Mouse (Mus musculus) heart, embryonic 16.5 days (tissue): ENCODE data around the gene Myh14. TPM values are rescaled to one million over a fixed set of nuclear protein-coding genes. Genes with fewer than 3 reads are reported as not detected.
A peak's percentile ranks its signal among the peaks of the same experiment; 100 is the strongest.

Experiments used
- ATAC-seq: fragments of 200-750 bp; cut with Nextera tagmentation; replicated peaks from 2 replicates; pipeline ENCODE4 v1.8.0; 2017; ENCODE audit warnings: moderate number of reproducible peaks; ENCODE audit not compliant: insufficient read depth, low FRiP score; ENCODE audit errors: extremely low read depth
- H3K27ac ChIP-seq: fragments of 300-500 bp; sonication (generic); 2 replicates; pipeline ENCODE4 v1.5.1; 2014; ENCODE audit warnings: mild to moderate bottlenecking, low read length, control low read depth, moderate library complexity
- H3K27me3 ChIP-seq: fragments of 300-500 bp; sonication (generic); 2 replicates; pipeline ENCODE4 v1.6.1; 2014; ENCODE audit warnings: low read length, mixed read lengths; ENCODE audit not compliant: control insufficient read depth, insufficient read depth
- H3K36me3 ChIP-seq: fragments of 300-500 bp; sonication (generic); 2 replicates; pipeline ENCODE4 v1.6.1; 2014; ENCODE audit not compliant: control insufficient read depth, insufficient read depth
- H3K4me1 ChIP-seq: fragments of 300-500 bp; sonication (generic); 2 replicates; pipeline ENCODE4 v1.6.1; 2014; ENCODE audit warnings: low read length, mixed read lengths; ENCODE audit not compliant: control insufficient read depth, insufficient read depth
- H3K4me2 ChIP-seq: fragments of 300-500 bp; sonication (generic); 2 replicates; pipeline ENCODE4 v1.6.1; 2014; ENCODE audit warnings: low read depth, mild to moderate bottlenecking, control low read depth, low read length
- H3K4me3 ChIP-seq: fragments of 300-500 bp; sonication (generic); 2 replicates; pipeline ENCODE4 v1.5.1; 2014; ENCODE audit warnings: mild to moderate bottlenecking, control low read depth, low read length
- H3K9ac ChIP-seq: fragments of 300-500 bp; sonication (generic); 2 replicates; pipeline ENCODE4 v1.6.1; 2014; ENCODE audit warnings: low read length, control low read depth
- H3K9me3 ChIP-seq: fragments of 300-500 bp; sonication (generic); replicated peaks from 2 replicates; pipeline ENCODE4 v1.6.1; 2016; ENCODE audit warnings: low read length; ENCODE audit not compliant: control insufficient read depth
- WGBS: fragments of 180-500 bp; shearing (Covaris S2); extraction: QIAGEN DNeasy Blood & Tissue Kit; methylation state at CpG from one replicate; pipeline ENCODE4 v1.1.7; 2014; 5-methylcytosine and 5-hydroxymethylcytosine counted together
- polyA plus RNA-seq: library from polyadenylated mRNA; unstranded; fragments of >200 nt; fragmentation: Nextera tagmentation; extraction: Ambion mirVana; gene quantifications from 2 replicates; pipeline ENCODE4 v1.2.1, GENCODE M21; 2015

Gene Myh14
- polyA plus RNA-seq, 1 experiment from 2014 or later: 1.5 TPM

DNA sequence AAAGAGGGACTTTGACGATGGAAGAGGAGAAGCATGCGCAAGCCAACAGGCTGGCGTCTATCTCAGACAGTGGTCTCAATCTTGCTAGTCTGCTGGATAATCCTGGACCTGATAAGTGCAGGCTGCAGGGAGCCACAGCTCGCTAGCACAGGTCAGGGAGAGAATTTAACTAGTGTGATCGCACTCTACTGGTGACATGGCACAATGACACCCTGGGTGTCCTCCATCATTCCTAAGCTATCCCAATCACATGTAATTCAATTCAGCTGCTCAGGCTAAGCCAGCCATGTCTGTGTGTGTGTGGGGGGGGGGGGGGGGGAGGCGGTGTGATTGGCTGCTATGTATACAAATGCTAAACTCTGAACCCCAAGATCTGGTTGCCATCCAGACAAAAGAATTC, 31.3 kb upstream of the Myh14 start:
- ATAC-seq: no peak
- H3K4me2 ChIP-seq: no peak overlapping the region
- H3K9me3 ChIP-seq: peaks cover 4% of the 10 kb centered on the region
- no peaks in the 10 kb centered on the region for H3K36me3 ChIP-seq
- 4% methylated on average over 6 of the region's 6 CpGs for WGBS
- no peak overlapping the region for H3K4me3 ChIP-seq
- peaks cover 8% of the 10 kb centered on the region for H3K4me1 ChIP-seq
- H3K27me3 ChIP-seq: no peaks in the 10 kb centered on the region
- H3K27ac ChIP-seq: no peak overlapping the region
- H3K9ac ChIP-seq: no peak overlapping the region

DNA sequence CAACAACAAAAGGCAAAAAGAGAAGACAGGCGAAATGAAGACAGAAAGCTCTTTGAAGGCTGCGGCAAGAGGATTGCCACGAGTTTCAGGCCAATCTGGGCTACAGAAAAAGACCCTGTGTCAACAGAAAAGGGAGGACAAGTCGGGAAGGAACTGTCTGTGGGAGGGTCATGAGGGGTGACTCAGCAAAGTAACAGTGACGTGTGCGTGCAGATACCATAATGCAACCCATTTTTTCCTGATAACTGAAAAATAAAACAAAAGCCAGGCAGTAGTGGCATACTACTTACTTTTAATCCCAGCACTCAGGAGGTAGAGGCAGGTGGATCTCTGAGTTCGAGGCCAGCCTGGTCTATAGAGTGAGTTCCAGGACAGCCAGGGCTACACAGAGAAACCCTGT, 27.3 kb upstream of the Myh14 start:
- WGBS: 49% methylated on average over 7 of the region's 7 CpGs
- Histone ChIP-seq H3K4me1 (peaks cover 11% of the 10 kb centered on the region), H3K27ac (no peak overlapping the region; the same call in 1 of the 2 replicates), H3K9me3 (no peaks in the 10 kb centered on the region), H3K36me3 (no peaks in the 10 kb centered on the region), H3K9ac (no peak overlapping the region), H3K27me3 (no peaks in the 10 kb centered on the region), H3K4me2 (no peak overlapping the region), H3K4me3 (no peak overlapping the region)
- no peak for ATAC-seq

DNA sequence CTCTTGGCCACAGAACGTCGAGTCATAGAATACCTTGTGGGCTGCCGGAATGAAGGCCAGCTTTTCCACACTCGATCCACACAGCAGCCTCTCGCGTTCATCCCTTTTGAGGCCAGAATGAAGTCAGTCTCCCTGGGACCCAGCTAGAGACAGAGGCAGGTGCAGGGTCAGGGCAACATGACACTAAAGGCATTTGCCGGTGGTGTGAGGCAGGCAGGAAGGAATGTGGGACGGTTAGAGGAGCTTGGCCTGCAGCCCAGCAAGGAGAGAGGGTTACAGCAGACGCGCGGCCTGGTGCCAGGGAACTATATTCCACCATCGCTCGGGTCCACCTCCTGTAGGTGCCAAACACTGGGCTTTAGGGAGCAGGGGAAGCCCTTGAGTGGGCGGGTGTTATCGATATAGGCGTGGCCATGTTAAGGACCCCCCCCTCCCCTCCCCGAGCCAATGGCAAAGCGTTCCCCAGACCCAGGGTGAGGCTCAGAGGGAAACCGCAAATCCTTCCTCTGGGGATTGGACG, 26.6 kb upstream of the Myh14 start:
- H3K27me3 ChIP-seq: no peaks in the 10 kb centered on the region
- H3K9me3 ChIP-seq: no peaks in the 10 kb centered on the region
- ATAC-seq: peak; percentile 91
- H3K36me3 ChIP-seq: no peaks in the 10 kb centered on the region
- H3K4me1 ChIP-seq: peaks cover 11% of the 10 kb centered on the region
- WGBS: 6% methylated on average over 20 of the region's 20 CpGs
- H3K4me3 ChIP-seq: no peak overlapping the region
- peak overlapping the region; percentile 31 for H3K4me2 ChIP-seq
- H3K27ac ChIP-seq: peak overlapping the region; percentile 75
- H3K9ac ChIP-seq: peak overlapping the region; percentile 49

DNA sequence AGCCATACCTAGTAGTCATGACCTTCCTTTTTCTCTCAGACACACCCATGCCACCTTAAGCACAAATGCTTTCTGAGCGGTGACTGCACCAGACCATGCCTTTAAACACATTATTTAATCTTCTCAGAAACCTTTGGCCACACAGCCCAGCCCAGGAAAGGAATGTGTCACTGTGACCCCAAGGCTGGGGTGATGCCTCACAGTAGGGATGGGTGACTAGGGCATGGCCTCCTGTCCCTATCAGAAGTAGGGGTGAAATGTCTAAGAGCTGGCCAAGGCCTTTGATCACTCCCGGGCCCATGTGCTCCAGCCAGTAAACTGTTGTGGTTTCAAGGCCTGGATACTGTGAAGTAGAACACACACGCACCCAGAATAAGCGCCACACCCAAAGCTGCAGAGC, 24.6 kb upstream of the Myh14 start:
- no peak overlapping the region for H3K9ac ChIP-seq
- ATAC-seq: no peak
- no peak overlapping the region for H3K4me3 ChIP-seq
- H3K4me1 ChIP-seq: peaks cover 11% of the 10 kb centered on the region
- 81% methylated on average over 4 of the region's 4 CpGs for WGBS
- no peaks in the 10 kb centered on the region for H3K9me3 ChIP-seq
- H3K27ac ChIP-seq: no peak overlapping the region
- H3K36me3 ChIP-seq: no peaks in the 10 kb centered on the region
- no peaks in the 10 kb centered on the region for H3K27me3 ChIP-seq
- H3K4me2 ChIP-seq: no peak overlapping the region

DNA sequence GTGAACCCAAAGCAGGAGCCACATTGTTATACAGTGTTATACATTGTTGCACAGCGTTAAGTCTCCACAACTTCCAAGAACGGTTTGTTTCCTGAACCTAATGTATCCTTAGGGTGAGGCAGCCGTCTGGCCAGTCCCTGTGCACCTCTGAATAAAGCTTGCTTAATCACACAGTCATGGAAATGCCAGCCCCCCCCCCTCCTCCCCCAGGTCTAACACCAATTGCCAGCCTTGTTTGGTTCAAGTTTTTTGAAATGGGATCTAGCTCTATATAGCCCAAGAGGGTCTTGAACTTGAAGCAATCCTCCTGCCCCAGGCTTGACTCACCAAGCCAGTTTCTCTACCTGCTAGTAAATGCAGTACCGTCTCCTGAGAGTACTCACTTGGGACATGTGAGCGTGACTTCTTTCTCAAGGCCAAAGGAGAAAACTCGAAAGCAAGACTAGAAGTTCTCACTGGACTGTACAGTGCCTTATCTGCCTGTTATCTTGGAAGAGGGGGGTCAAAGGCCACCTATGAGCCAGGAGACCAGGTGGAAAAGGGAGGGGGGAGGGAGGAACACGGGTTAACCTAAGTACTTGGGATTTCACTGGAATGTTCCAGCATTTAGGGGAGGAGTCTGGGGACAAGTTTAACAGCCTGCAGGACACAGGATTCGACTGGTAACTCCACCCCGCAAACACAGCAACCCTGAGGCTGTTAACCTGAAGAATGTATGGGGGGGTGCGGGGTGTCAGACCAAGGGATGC, 23.0 kb upstream of the Myh14 start:
- no peak overlapping the region for H3K27ac ChIP-seq
- no peaks in the 10 kb centered on the region for H3K9me3 ChIP-seq
- no peak for ATAC-seq

DNA sequence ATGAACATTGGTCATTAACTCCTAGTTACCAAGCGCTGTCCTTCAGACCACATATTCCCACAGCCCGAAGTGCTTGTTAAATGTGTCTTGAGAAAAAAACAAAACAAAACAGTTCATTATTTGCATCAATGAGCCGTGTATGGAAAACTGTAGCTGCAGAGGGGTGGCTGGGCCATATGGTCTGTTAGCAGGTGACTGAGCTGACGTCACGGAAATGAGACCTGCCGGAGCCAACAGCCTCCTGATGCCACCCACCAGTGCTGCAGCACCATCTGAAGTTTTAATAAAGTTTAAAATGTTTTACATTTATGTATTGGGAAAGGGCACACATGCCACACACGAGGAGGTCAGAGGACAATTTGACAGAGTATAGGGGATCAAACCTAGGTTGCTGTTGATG, 18.7 kb upstream of the Myh14 start:
- Histone ChIP-seq H3K36me3 (no peaks in the 10 kb centered on the region), H3K9me3 (no peaks in the 10 kb centered on the region), H3K4me3 (no peak overlapping the region), H3K9ac (no peak overlapping the region), H3K4me2 (no peak overlapping the region), H3K4me1 (peaks cover 10% of the 10 kb centered on the region), H3K27me3 (no peaks in the 10 kb centered on the region), H3K27ac (no peak overlapping the region)
- 88% methylated on average over 7 of the region's 7 CpGs for WGBS
- no peak for ATAC-seq

More for the DNA sequence above, 23.0 kb upstream of the Myh14 start:
- no peak overlapping the region for H3K4me3 ChIP-seq
- no peaks in the 10 kb centered on the region for H3K36me3 ChIP-seq
- peaks cover 11% of the 10 kb centered on the region for H3K4me1 ChIP-seq
- H3K4me2 ChIP-seq: no peak overlapping the region
- H3K9ac ChIP-seq: no peak overlapping the region
- 55% methylated on average over 10 of the region's 10 CpGs for WGBS
- H3K27me3 ChIP-seq: no peaks in the 10 kb centered on the region

DNA sequence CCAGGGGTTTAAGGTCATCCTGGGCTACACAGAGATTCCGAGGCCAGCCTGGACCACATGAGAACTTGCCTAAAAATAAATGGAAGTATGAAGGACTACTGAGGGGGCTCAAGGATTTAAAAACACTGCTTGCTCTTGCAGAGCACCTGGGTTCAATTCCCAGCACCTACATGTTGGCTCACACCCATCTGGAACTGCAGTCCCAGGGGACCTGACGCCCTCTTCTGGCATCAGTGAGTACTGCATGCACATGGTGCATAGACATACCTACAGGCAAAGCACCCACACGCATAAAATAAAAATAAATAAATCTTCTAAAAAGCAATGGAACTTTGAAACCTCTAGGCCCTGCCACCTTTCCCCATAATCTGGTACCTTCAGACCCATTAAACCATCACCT, 18.2 kb upstream of the Myh14 start:
- no peak overlapping the region for H3K4me2 ChIP-seq
- no peak overlapping the region for H3K9ac ChIP-seq
- H3K27ac ChIP-seq: no peak overlapping the region
- H3K36me3 ChIP-seq: no peaks in the 10 kb centered on the region
- 64% methylated on average over 3 of the region's 3 CpGs for WGBS
- no peak overlapping the region for H3K4me3 ChIP-seq
- no peak for ATAC-seq
- no peaks in the 10 kb centered on the region for H3K9me3 ChIP-seq
- no peaks in the 10 kb centered on the region for H3K27me3 ChIP-seq
- H3K4me1 ChIP-seq: peaks cover 10% of the 10 kb centered on the region

DNA sequence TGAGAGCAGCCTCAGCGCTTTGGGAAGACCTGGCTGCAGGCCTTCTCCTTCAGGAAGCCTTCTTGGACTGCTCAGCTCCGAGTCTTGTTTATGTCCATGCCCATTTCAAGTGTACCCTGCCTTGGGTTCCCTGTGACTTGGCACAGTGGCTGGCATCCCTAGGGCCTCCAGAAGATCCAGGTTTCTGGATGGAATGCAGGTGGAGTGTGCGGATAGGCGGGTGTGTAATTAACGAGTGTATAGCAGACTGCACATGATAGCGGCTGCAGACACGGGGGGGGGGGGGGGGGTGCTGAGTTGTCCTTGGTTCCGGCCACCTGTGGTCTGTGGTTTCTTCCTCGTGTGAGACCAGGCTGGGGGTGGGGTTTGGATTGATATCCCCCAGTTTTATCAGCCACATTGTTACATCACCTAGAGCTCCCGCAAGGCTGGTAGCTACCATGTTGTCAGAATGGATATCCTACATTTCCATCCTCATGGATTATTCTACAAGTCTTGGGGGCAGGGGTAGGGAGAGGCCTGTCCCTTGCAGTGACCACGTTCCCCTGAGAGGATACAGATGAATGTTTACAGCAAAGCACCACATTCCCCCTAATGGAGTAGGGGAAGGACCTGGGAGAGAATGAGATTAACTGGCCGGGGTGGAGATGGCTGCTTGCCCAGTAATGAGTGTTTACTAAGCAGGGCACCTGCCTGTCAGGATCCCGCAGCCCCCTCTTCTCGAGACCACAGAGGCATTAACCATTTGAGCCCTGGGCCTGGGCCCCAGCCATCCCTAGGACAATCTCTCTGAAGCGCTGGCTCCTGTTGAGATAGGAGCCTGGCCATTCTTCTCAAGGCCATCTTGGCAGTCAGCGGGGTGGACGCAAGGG, 15.1 kb upstream of the Myh14 start:
- 40% methylated on average over 16 of the region's 17 CpGs for WGBS
- Histone ChIP-seq H3K27me3 (no peaks in the 10 kb centered on the region), H3K4me2 (no peak overlapping the region; the same call in 1 of the 2 replicates), H3K4me1 (peaks cover 10% of the 10 kb centered on the region), H3K9ac (no peak overlapping the region), H3K27ac (no peak overlapping the region), H3K9me3 (peaks cover 6% of the 10 kb centered on the region; the same call in 1 of the 2 replicates), H3K36me3 (no peaks in the 10 kb centered on the region), H3K4me3 (no peak overlapping the region)
- peak; percentile 83 for ATAC-seq

DNA sequence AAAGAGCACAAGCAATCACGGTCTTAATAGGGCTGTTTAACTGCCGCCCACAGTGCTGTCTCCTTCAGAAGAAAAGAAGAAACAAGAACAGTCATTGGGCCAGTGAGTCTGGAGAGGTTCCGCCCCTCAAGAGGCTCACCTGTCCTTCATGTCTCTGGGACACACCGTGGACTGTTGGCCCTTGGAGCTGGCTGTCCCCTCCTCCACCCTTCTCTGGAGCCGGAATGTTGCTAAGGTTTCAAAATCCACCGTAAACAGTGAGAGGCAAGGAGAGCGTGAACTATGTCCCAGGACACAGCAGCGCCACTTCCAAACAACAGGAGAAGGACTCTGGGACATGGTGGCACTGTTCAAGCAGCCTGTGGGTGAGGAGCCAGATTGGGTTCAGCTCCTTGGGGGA, 13.0 kb upstream of the Myh14 start:
- no peaks in the 10 kb centered on the region for H3K36me3 ChIP-seq
- H3K9me3 ChIP-seq: peaks cover 6% of the 10 kb centered on the region
- H3K4me2 ChIP-seq: no peak overlapping the region
- no peak for ATAC-seq
- peaks cover 10% of the 10 kb centered on the region for H3K4me1 ChIP-seq
- H3K9ac ChIP-seq: no peak overlapping the region
- H3K27ac ChIP-seq: no peak overlapping the region
- H3K27me3 ChIP-seq: no peaks in the 10 kb centered on the region
- WGBS: 67% methylated on average over 8 of the region's 8 CpGs
- H3K4me3 ChIP-seq: no peak overlapping the region
